Mouse (Mus musculus): ENCODE results near the gene Fap. TPM values are rescaled to one million over a fixed set of nuclear protein-coding genes. Genes with fewer than 3 reads are reported as not detected.

The Fap gene
- polyA plus RNA-seq, 1 experiment, result 0.11 TPM

GRCm38 (mm10) chr2:62573099-62573752 is 649 bp downstream of the Fap start:
- Histone ChIP-seq H3K27me3 (ENCODE audit: control insufficient read depth, insufficient read depth, insufficient read length) (no peaks in the 10 kb centered on the region), H3K4me2 (ENCODE audit: low read depth) (no peak overlapping the region)

DNA sequence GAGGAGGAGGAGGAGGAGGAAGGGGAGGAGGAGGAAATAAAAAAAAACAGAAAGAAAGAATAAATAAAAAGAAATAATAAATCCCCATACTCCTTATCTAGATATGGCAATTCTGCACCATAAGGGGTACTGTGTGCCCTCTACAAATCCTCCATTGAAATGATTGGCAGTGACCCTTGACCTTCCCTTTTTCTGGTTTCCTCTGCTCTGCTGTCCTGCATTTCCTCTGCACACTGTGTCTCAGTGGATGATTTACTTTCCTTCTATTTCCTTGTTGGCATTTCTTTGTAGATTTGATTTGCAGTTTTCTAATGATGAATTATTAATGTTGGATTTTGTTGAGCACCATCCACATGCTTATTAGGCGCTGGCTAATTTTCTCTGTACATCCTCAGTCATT is 9.2 kb downstream of the Fap start:
- no peak overlapping the region for H3K4me2 ChIP-seq (ENCODE audit: low read depth)
- no peak overlapping the region for H3ac ChIP-seq (ENCODE audit: control insufficient read depth, insufficient read length)
- H3K36me3 ChIP-seq (ENCODE audit: control insufficient read depth, insufficient read depth), result no peaks in the 10 kb centered on the region
- TF ChIP-seq REST (IDR thresholded peaks at IDR 0.05; ENCODE audit: insufficient read depth, insufficient read length) (no peak), TCF12 (IDR thresholded peaks at IDR 0.05; ENCODE audit: insufficient read depth, poor library complexity, severe bottlenecking) (no peak), E2F4 (IDR thresholded peaks at IDR 0.05; ENCODE audit: insufficient read depth) (no peak), POLR2A (IDR thresholded peaks at IDR 0.05; ENCODE audit: insufficient read length, low read depth) (no peak), USF1 (IDR thresholded peaks at IDR 0.05; ENCODE audit: low read depth) (no peak), TCF3 (IDR thresholded peaks at IDR 0.05; ENCODE audit: insufficient read length, low read depth) (no peak), SRF (IDR thresholded peaks at IDR 0.05; ENCODE audit: control insufficient read depth, insufficient read length, low read depth) (no peak), MYOD1 (IDR thresholded peaks at IDR 0.05; ENCODE audit: control insufficient read depth in 1 of 3, insufficient read length in 2 of 3, low read depth in 2 of 3) (no peak), MYOG (IDR thresholded peaks at IDR 0.05; ENCODE audit: control insufficient read depth in 1 of 3, insufficient read depth in 1 of 3, insufficient read length in 2 of 3, low read depth in 2 of 3) (no peak), POLR2AphosphoS2 (IDR thresholded peaks at IDR 0.05; ENCODE audit: insufficient read length, low read depth) (no peak), MAX (IDR thresholded peaks at IDR 0.05; ENCODE audit: low read depth) (no peak), CEBPB (IDR thresholded peaks at IDR 0.05; ENCODE audit: insufficient read depth, poor library complexity, severe bottlenecking) (no peak)
- H3K79me2 ChIP-seq (ENCODE audit: control insufficient read depth, insufficient read depth), result no peaks in the 10 kb centered on the region
- H3K4me3 ChIP-seq, result no peak overlapping the region
- no peaks in the 10 kb centered on the region for H3K27me3 ChIP-seq (ENCODE audit: control insufficient read depth, insufficient read depth, insufficient read length)

More at GRCm38 (mm10) chr2:62573099-62573752, 649 bp downstream of the Fap start:
- Histone ChIP-seq H3K4me3 (no peak overlapping the region), H3K79me2 (ENCODE audit: control insufficient read depth, insufficient read depth) (no peaks in the 10 kb centered on the region), H3K36me3 (ENCODE audit: control insufficient read depth, insufficient read depth) (no peaks in the 10 kb centered on the region), H3ac (ENCODE audit: control insufficient read depth, insufficient read length) (no peak overlapping the region)
- TF ChIP-seq MYOD1 (IDR thresholded peaks at IDR 0.05; ENCODE audit: control insufficient read depth in 1 of 3, insufficient read length in 2 of 3, low read depth in 2 of 3) (no peak), TCF12 (IDR thresholded peaks at IDR 0.05; ENCODE audit: insufficient read depth, poor library complexity, severe bottlenecking) (no peak), E2F4 (IDR thresholded peaks at IDR 0.05; ENCODE audit: insufficient read depth) (no peak), CEBPB (IDR thresholded peaks at IDR 0.05; ENCODE audit: insufficient read depth, poor library complexity, severe bottlenecking) (no peak), POLR2AphosphoS2 (IDR thresholded peaks at IDR 0.05; ENCODE audit: insufficient read length, low read depth) (no peak), MYOG (IDR thresholded peaks at IDR 0.05; ENCODE audit: control insufficient read depth in 1 of 3, insufficient read depth in 1 of 3, insufficient read length in 2 of 3, low read depth in 2 of 3) (no peak), TCF3 (IDR thresholded peaks at IDR 0.05; ENCODE audit: insufficient read length, low read depth) (no peak), POLR2A (IDR thresholded peaks at IDR 0.05; ENCODE audit: insufficient read length, low read depth) (no peak), USF1 (IDR thresholded peaks at IDR 0.05; ENCODE audit: low read depth) (no peak)

DNA sequence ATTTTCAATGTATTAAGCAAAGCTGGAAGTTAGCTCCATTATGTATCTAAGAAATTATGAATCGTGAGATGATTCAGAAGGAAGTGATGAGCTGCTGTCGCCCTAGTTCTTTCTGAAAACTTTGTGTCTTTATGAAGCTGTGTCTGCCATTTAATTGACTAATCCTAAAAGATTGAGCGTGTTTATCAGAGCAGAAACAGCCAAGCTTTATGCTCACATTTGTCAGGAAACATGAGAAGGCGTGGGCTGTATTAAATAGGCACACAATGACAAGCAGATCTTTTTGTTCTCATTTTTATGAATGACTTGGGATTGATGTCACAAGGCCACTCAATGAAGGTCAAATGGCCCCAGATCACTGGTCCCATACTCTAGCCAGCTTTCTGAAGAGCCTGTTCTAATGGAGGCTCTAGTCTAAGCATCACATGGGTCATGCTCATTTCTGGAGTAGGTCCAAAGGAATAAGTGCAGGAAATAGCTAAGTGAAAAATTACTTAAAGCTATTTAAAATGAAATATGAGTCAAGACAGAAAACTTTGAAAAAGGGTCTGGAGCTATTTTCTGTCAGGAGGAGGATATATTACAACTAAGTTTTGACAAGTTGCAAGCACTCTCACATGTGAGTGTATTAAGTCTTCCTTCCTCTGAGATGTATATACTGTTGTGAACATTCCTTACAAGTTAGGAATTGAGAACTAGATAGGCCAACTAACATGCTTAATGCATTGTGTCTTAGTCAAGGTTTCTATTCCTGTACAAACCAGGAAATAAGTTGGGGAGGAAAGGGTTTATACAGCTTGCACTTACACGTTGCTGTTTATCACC is 11.0 kb downstream of the Fap start:
- H3K27me3 ChIP-seq (ENCODE audit: control insufficient read depth, insufficient read depth, insufficient read length), result no peaks in the 10 kb centered on the region
- no peak overlapping the region for H3K4me2 ChIP-seq (ENCODE audit: low read depth)
- H3ac ChIP-seq (ENCODE audit: control insufficient read depth, insufficient read length), result no peak overlapping the region
- no peak overlapping the region for H3K4me3 ChIP-seq
- TF ChIP-seq MAX (IDR thresholded peaks at IDR 0.05; ENCODE audit: low read depth) (no peak), USF1 (IDR thresholded peaks at IDR 0.05; ENCODE audit: low read depth) (no peak), E2F4 (IDR thresholded peaks at IDR 0.05; ENCODE audit: insufficient read depth) (no peak), REST (IDR thresholded peaks at IDR 0.05; ENCODE audit: insufficient read depth, insufficient read length) (no peak), MYOG (IDR thresholded peaks at IDR 0.05; ENCODE audit: control insufficient read depth in 1 of 3, insufficient read depth in 1 of 3, insufficient read length in 2 of 3, low read depth in 2 of 3) (no peak), MYOD1 (IDR thresholded peaks at IDR 0.05; ENCODE audit: control insufficient read depth in 1 of 3, insufficient read length in 2 of 3, low read depth in 2 of 3) (no peak), POLR2AphosphoS2 (IDR thresholded peaks at IDR 0.05; ENCODE audit: insufficient read length, low read depth) (no peak), CEBPB (IDR thresholded peaks at IDR 0.05; ENCODE audit: insufficient read depth, poor library complexity, severe bottlenecking) (no peak), POLR2A (IDR thresholded peaks at IDR 0.05; ENCODE audit: insufficient read length, low read depth) (no peak), TCF12 (IDR thresholded peaks at IDR 0.05; ENCODE audit: insufficient read depth, poor library complexity, severe bottlenecking) (no peak), TCF3 (IDR thresholded peaks at IDR 0.05; ENCODE audit: insufficient read length, low read depth) (no peak), SRF (IDR thresholded peaks at IDR 0.05; ENCODE audit: control insufficient read depth, insufficient read length, low read depth) (no peak)
- no peaks in the 10 kb centered on the region for H3K36me3 ChIP-seq (ENCODE audit: control insufficient read depth, insufficient read depth)
- no peaks in the 10 kb centered on the region for H3K79me2 ChIP-seq (ENCODE audit: control insufficient read depth, insufficient read depth)

- no peak overlapping the region for H3K4me3 ChIP-seq
- TF ChIP-seq MAX (IDR thresholded peaks at IDR 0.05; ENCODE audit: low read depth) (no peak), E2F4 (IDR thresholded peaks at IDR 0.05; ENCODE audit: insufficient read depth) (no peak), CEBPB (IDR thresholded peaks at IDR 0.05; ENCODE audit: insufficient read depth, poor library complexity, severe bottlenecking) (no peak), MYOD1 (IDR thresholded peaks at IDR 0.05; ENCODE audit: control insufficient read depth in 1 of 3, insufficient read length in 2 of 3, low read depth in 2 of 3) (no peak), TCF12 (IDR thresholded peaks at IDR 0.05; ENCODE audit: insufficient read depth, poor library complexity, severe bottlenecking) (no peak), SRF (IDR thresholded peaks at IDR 0.05; ENCODE audit: control insufficient read depth, insufficient read length, low read depth) (no peak), POLR2AphosphoS2 (IDR thresholded peaks at IDR 0.05; ENCODE audit: insufficient read length, low read depth) (no peak), MYOG (IDR thresholded peaks at IDR 0.05; ENCODE audit: control insufficient read depth in 1 of 3, insufficient read depth in 1 of 3, insufficient read length in 2 of 3, low read depth in 2 of 3) (no peak), USF1 (IDR thresholded peaks at IDR 0.05; ENCODE audit: low read depth) (no peak), TCF3 (IDR thresholded peaks at IDR 0.05; ENCODE audit: insufficient read length, low read depth) (no peak), REST (IDR thresholded peaks at IDR 0.05; ENCODE audit: insufficient read depth, insufficient read length) (no peak), POLR2A (IDR thresholded peaks at IDR 0.05; ENCODE audit: insufficient read length, low read depth) (no peak)
- H3K36me3 ChIP-seq (ENCODE audit: control insufficient read depth, insufficient read depth), result no peaks in the 10 kb centered on the region
- H3K27me3 ChIP-seq (ENCODE audit: control insufficient read depth, insufficient read depth, insufficient read length), result no peaks in the 10 kb centered on the region
- H3K4me2 ChIP-seq (ENCODE audit: low read depth), result no peak overlapping the region
- no peak overlapping the region for H3ac ChIP-seq (ENCODE audit: control insufficient read depth, insufficient read length)
- H3K79me2 ChIP-seq (ENCODE audit: control insufficient read depth, insufficient read depth), result no peaks in the 10 kb centered on the region
Measured at GRCm38 (mm10) chr2:62557417-62557816, 16.5 kb downstream of the Fap start.

Data from myocyte (in vitro differentiated cells).